Mouse (Mus musculus) cerebellum, postnatal 25 days (tissue): Measurements from ENCODE around the gene Btnl2.
A peak's percentile ranks its signal among the peaks of the same experiment; 100 is the strongest.

Source experiments
- DNase-seq, 2 experiments: peaks; one replicate each; pipeline ENCODE4 v3.0.0; 2021; ENCODE audit warnings: mixed read lengths in 2 of 2

The Btnl2 gene

GRCm38 (mm10) chr17:34349429-34349828 is 5.2 kb upstream of the Btnl2 start:
- peak; percentile 65 to 84 for DNase-seq

DNA sequence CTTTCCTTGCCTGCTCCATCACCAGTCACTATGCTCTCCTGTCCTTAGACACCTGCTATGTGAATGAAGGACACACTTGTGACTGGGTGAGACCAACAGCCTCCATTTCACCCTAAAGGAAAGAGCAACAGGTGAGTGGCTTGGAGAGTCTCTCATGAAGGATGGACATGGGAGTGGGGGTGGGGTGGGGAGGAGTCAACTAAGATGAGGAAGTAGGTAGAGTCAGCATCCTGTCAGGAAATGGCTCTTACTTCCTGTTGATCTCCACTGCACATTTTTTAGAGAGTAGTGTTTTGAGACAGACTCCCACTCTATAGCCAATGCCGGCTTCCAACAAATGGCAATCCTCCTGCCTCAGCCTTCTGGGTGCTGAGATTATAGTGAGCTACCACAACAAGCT is 318 bp downstream of the Btnl2 start:
- DNase-seq: no peak

DNA sequence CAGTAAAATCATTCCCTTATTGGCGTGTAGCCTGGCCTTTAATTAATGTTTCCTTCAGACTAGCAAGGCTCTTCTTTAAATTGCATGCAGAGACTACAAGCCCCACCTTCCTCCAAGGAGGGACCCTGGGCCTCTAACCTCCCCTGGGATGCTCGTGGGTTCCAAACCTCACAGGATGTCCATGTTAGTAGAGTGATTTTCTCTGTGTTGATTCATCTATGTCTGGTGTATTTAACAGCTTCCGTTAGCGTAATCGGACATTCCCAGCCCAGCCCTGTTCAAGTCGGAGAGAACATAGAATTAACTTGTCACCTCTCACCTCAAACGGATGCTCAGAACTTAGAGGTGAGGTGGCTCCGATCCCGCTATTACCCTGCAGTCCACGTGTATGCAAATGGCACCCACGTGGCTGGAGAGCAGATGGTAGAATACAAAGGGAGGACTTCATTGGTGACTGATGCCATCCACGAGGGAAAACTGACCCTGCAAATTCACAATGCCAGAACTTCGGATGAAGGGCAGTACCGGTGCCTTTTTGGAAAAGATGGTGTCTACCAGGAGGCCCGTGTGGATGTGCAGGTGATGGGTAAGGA is 8.4 kb downstream of the Btnl2 start:
- no peak for DNase-seq

- no peak for DNase-seq
Measured at GRCm38 (mm10) chr17:34363676-34364310, 9.2 kb downstream of the Btnl2 start.

- DNase-seq: no peak
Measured at GRCm38 (mm10) chr17:34365031-34365430, 10.4 kb downstream of the Btnl2 start.

GRCm38 (mm10) chr17:34370563-34370962 is 15.9 kb downstream of the Btnl2 start:
- DNase-seq: no peak

DNA sequence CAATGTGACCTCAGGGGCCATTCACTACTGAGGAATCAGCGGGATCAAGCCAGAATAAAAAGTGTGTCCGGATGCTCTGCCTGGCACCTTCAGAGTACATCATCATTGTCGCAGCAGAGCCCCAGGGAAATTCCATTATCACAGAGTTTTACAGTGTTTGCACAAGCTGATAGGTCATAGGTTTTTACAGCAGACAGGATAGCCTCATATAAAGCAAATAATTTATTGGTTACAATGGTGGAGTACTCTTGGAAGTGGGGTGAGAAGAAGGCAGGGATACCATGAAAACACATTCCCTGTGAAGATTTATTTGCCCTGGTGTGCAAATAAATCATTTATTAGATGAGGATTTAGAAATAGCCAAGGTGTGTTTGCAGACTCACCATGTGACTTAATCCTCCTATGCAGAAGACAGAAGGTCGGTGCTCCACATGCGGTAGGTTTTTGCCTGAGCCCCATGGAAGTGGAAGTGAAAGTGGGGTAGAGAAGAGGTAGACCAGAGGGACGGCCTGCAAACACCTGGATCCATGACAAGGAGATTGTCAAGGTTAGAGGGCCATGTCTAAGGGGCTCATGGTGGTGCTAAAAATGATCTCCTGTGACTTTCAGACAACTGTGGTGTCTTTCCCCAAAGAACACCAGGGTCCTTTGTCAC is 18.6 kb downstream of the Btnl2 start:
- no peak for DNase-seq

DNA sequence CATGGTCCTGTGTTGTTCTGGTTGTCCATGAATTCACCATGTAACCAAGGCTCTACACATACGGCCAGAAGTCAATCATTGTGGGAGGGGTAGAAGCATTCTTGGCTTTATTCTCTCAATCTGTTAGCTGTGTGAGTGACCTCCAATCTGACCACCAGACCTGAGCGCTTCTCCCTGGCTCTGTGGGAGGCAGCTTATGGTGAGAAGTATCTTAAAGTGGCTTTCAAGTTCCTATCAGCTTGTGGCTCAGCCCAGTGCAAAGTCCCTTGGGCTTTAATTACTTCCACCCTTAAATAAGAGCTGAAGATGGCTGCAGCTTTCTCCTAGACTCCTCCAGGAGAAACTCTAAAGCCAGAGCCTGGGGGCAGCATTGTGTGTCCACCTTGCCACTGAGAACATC is 22.2 kb downstream of the Btnl2 start, which contains the start of gene Btnl1:
TSS of gene Btnl1 (plus strand) at position 286 of the 400 bp plus-strand sequence.
- no peak for DNase-seq

GRCm38 (mm10) chr17:34377450-34378209 is 23.0 kb downstream of the Btnl2 start:
- no peak for DNase-seq

GRCm38 (mm10) chr17:34378716-34379115 is 24.1 kb downstream of the Btnl2 start:
- no peak for DNase-seq

GRCm38 (mm10) chr17:34379451-34379850 is 24.8 kb downstream of the Btnl2 start:
- no peak for DNase-seq

DNA sequence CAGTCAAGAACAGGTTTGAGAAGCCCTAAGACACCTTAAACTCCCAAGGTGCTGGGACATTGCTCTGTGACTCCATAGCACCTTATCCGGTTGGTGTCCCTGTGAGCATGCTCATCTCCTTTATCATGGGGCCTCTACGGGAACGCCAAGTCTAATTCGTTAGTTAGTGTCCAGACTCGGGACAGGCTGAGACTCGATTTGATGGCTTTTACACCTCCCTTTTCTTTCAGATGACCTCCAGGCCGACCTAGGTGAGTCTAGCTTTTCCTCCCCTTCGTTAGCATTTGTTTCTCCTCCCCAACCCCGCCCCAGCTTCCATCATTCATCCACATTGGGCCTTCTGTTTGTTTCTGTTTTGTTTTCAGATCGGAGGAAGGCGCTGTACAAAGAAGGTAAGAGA is 27.3 kb downstream of the Btnl2 start:
- DNase-seq: no peak

GRCm38 (mm10) chr17:34383212-34383611 is 28.6 kb downstream of the Btnl2 start:
- DNase-seq: peak in 1 of 2 experiments; percentile 6

GRCm38 (mm10) chr17:34384699-34385098 is 30.1 kb downstream of the Btnl2 start:
- DNase-seq: no peak

DNA sequence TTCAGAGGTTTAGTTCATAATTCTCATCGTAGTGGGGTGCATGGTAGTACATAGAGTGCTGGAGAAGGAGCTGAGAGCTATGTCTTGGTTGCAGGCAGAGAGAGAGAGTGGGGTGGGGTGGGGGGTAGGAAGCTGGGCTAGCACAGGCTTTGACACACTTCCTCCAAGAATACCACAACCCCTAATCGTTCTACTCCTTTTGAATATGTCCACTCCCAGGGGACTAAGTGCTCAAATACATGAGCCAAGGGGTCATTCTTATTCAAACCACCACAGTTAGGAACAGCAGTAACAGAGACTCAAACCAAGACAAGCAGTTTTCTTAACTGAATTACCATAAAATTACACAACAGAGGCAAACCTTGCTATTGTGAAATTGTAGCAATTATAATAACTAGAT is 32.0 kb downstream of the Btnl2 start:
- DNase-seq: no peak

GRCm38 (mm10) chr17:34388513-34388912 is 33.9 kb downstream of the Btnl2 start:
- DNase-seq: peak; percentile 41 to 67

DNA sequence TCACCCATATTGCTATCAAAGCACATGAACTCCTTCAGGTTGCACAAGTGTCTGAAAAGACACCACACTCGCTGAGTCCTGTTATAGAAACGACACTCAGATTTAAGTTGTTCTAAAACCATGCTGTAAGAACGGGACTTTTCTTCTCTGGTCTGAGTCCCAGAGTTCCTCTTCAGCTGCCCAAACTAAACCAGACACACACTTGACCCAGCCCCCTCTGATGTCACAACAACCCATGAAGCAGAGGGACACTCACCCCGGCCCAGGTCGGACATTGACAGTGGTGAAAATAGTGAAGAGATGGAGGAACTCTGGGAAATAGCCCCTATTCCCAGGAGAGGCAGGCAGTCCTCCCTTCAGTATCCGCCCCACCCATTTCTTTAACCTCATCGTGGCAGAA is 36.9 kb downstream of the Btnl2 start:
- no peak for DNase-seq

DNA sequence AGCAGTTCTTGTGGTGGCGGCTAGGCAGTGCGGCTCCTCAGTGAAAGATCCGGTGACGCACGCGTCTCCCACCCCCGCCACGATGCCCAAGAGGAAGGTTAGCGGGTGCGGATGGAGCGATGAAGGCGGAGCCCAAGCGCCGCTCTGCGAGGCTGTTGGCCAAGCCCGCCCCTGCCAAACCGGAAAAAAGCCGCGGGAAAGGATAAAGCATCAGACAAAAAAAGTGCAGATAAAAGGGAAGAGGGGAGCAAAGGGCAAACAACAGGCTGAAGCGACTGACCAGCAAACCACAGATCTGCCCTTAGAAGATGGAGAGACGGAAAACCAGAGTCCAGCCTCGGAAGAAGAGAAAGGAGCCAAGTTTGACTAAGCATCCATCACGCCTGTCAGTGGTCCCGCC is 37.7 kb downstream of the Btnl2 start:
- peak; percentile 28 to 61 for DNase-seq

GRCm38 (mm10) chr17:34397357-34397756 is 42.7 kb downstream of the Btnl2 start:
- DNase-seq: peak; percentile 15 to 32

GRCm38 (mm10) chr17:34398058-34398710 is 43.6 kb downstream of the Btnl2 start:
- DNase-seq: peak in 1 of 2 experiments; percentile 64

GRCm38 (mm10) chr17:34398711-34399393 is 44.2 kb downstream of the Btnl2 start, which contains the start of gene BC051142:
BC051142 (plus strand) TSS chr17:34398820.
- DNase-seq: peak; percentile 89 to 92

DNA sequence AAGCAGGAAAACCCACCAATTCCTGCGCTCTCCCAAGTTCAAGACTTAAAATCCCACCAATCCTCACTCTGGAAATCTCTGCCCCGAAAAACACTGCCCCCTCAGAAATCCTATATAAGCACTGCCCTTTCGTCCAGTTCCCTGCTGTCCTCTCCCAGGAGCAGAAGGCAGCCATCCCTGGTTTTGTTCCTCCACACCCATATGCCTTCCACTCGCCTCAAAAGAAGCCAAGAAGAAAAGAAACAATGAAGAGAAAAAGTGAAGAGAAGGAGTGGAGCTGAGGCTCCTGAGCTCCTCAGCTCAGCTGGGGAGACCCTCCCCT is 44.7 kb downstream of the Btnl2 start:
- DNase-seq: peak; percentile 24 to 41
